Mouse (Mus musculus): Measurements from ENCODE around the gene Smarce1. TPM values are rescaled to one million over a fixed set of nuclear protein-coding genes. Genes with fewer than 3 reads are reported as not detected.

Smarce1 gene
- polyA plus RNA-seq (2015; fragmentation: Nextera tagmentation; extraction: Ambion mirVana): 150 and 165 TPM in 2 replicates

- Histone ChIP-seq H3K27me3 (replicated peaks) (no peaks in the 10 kb centered on the region), H3K4me3 (peak within 1 kb of the TSS; percentile 98), H3K4me2 (peak within 1 kb of the TSS; percentile 76), H3K36me3 (peaks cover 26% of the 10 kb centered on the region), H3K9ac (peak within 1 kb of the TSS; percentile 100), H3K4me1 (peaks cover 32% of the 10 kb centered on the region), H3K9me3 (no peaks in the 10 kb centered on the region), H3K27ac (replicated peaks) (peak within 1 kb of the TSS; percentile 98)
- under 1% methylated on average over 87 of the region's 87 CpGs for WGBS
- peak; percentile 73 for ATAC-seq (ENCODE audit: extremely low read depth, insufficient number of reproducible peaks, low FRiP score, low TSS enrichment)
Observed at GRCm38 (mm10) chr11:99230261-99231048, at the start of gene Smarce1. Smarce1 (minus strand) TSS chr11:99231017.

- no peak for ATAC-seq (ENCODE audit: extremely low read depth, insufficient number of reproducible peaks, low FRiP score, low TSS enrichment)
- WGBS: 73% methylated on average over 5 of the region's 5 CpGs
Observed at GRCm38 (mm10) chr11:99279986-99280385, 49.2 kb upstream of the Smarce1 start.

GRCm38 (mm10) chr11:99276786-99277185 is 46.0 kb upstream of the Smarce1 start:
- H3K4me3 ChIP-seq: no peak overlapping the region
- 48% methylated on average over 7 of the region's 7 CpGs for WGBS

More at GRCm38 (mm10) chr11:99279986-99280385, 49.2 kb upstream of the Smarce1 start:
- H3K4me3 ChIP-seq: no peak overlapping the region
- no peaks in the 10 kb centered on the region for H3K4me1 ChIP-seq
- H3K9me3 ChIP-seq: no peaks in the 10 kb centered on the region
- no peak overlapping the region for H3K4me2 ChIP-seq
- H3K27me3 ChIP-seq (replicated peaks): no peaks in the 10 kb centered on the region
- H3K27ac ChIP-seq (replicated peaks): no peak overlapping the region
- no peaks in the 10 kb centered on the region for H3K36me3 ChIP-seq
- no peak overlapping the region for H3K9ac ChIP-seq

GRCm38 (mm10) chr11:99275624-99276023 is 44.8 kb upstream of the Smarce1 start:
- no peaks in the 10 kb centered on the region for H3K36me3 ChIP-seq
- H3K4me3 ChIP-seq: no peak overlapping the region
- no peaks in the 10 kb centered on the region for H3K9me3 ChIP-seq
- no peaks in the 10 kb centered on the region; the same call in 1 of the 2 replicates for H3K27me3 ChIP-seq (replicated peaks)
- WGBS: 66% methylated on average over 6 of the region's 6 CpGs
- no peak overlapping the region for H3K9ac ChIP-seq
- H3K27ac ChIP-seq (replicated peaks): no peak overlapping the region
- H3K4me2 ChIP-seq: no peak overlapping the region
- ATAC-seq (ENCODE audit: extremely low read depth, insufficient number of reproducible peaks, low FRiP score, low TSS enrichment): no peak
- H3K4me1 ChIP-seq: no peaks in the 10 kb centered on the region

More at GRCm38 (mm10) chr11:99276786-99277185, 46.0 kb upstream of the Smarce1 start:
- H3K9me3 ChIP-seq: no peaks in the 10 kb centered on the region
- no peaks in the 10 kb centered on the region for H3K4me1 ChIP-seq
- H3K27ac ChIP-seq (replicated peaks): no peak overlapping the region
- H3K36me3 ChIP-seq: no peaks in the 10 kb centered on the region
- no peaks in the 10 kb centered on the region for H3K27me3 ChIP-seq (replicated peaks)
- no peak overlapping the region for H3K4me2 ChIP-seq
- no peak for ATAC-seq (ENCODE audit: extremely low read depth, insufficient number of reproducible peaks, low FRiP score, low TSS enrichment)
- no peak overlapping the region for H3K9ac ChIP-seq

- 73% methylated on average over 4 of the region's 4 CpGs for WGBS
- H3K9me3 ChIP-seq: no peaks in the 10 kb centered on the region
- H3K27me3 ChIP-seq (replicated peaks): no peaks in the 10 kb centered on the region; the same call in 1 of the 2 replicates
- no peaks in the 10 kb centered on the region for H3K36me3 ChIP-seq
- no peaks in the 10 kb centered on the region for H3K4me1 ChIP-seq
- ATAC-seq (ENCODE audit: extremely low read depth, insufficient number of reproducible peaks, low FRiP score, low TSS enrichment): no peak
- H3K27ac ChIP-seq (replicated peaks): no peak overlapping the region
- no peak overlapping the region for H3K4me2 ChIP-seq
- no peak overlapping the region for H3K9ac ChIP-seq
- no peak overlapping the region for H3K4me3 ChIP-seq
Observed at GRCm38 (mm10) chr11:99272721-99273120, 41.9 kb upstream of the Smarce1 start.

- H3K36me3 ChIP-seq: no peaks in the 10 kb centered on the region
- no peak overlapping the region for H3K9ac ChIP-seq
- H3K9me3 ChIP-seq: no peaks in the 10 kb centered on the region
- H3K4me3 ChIP-seq: no peak overlapping the region
- no peak overlapping the region for H3K4me2 ChIP-seq
- H3K4me1 ChIP-seq: peaks cover 3% of the 10 kb centered on the region; the same call in 1 of the 2 replicates
- H3K27ac ChIP-seq (replicated peaks): no peak overlapping the region
- no peaks in the 10 kb centered on the region; the same call in 1 of the 2 replicates for H3K27me3 ChIP-seq (replicated peaks)
- no peak for ATAC-seq (ENCODE audit: extremely low read depth, insufficient number of reproducible peaks, low FRiP score, low TSS enrichment)
- WGBS: 66% methylated on average over 7 of the region's 7 CpGs
Observed at GRCm38 (mm10) chr11:99269192-99269591, 38.4 kb upstream of the Smarce1 start.

GRCm38 (mm10) chr11:99265796-99266195 is 35.0 kb upstream of the Smarce1 start:
- ATAC-seq (ENCODE audit: extremely low read depth, insufficient number of reproducible peaks, low FRiP score, low TSS enrichment): no peak
- peaks cover 3% of the 10 kb centered on the region; the same call in 1 of the 2 replicates for H3K4me1 ChIP-seq
- 46% methylated on average over 9 of the region's 9 CpGs for WGBS
- peak overlapping the region; percentile 76 for H3K27ac ChIP-seq (replicated peaks)
- no peaks in the 10 kb centered on the region for H3K36me3 ChIP-seq
- no peak overlapping the region for H3K9ac ChIP-seq
- no peaks in the 10 kb centered on the region for H3K9me3 ChIP-seq
- no peak overlapping the region for H3K4me2 ChIP-seq
- no peak overlapping the region for H3K4me3 ChIP-seq
- H3K27me3 ChIP-seq (replicated peaks): no peaks in the 10 kb centered on the region

- peak overlapping the region; percentile 76 for H3K27ac ChIP-seq (replicated peaks)
- WGBS: 53% methylated on average over 9 of the region's 9 CpGs
- no peak overlapping the region for H3K4me2 ChIP-seq
- no peak overlapping the region for H3K9ac ChIP-seq
- H3K27me3 ChIP-seq (replicated peaks): no peaks in the 10 kb centered on the region
- no peak overlapping the region for H3K4me3 ChIP-seq
- peaks cover 3% of the 10 kb centered on the region; the same call in 1 of the 2 replicates for H3K4me1 ChIP-seq
- no peaks in the 10 kb centered on the region for H3K36me3 ChIP-seq
- no peaks in the 10 kb centered on the region for H3K9me3 ChIP-seq
- ATAC-seq (ENCODE audit: extremely low read depth, insufficient number of reproducible peaks, low FRiP score, low TSS enrichment): no peak
Observed at GRCm38 (mm10) chr11:99265220-99265619, 34.4 kb upstream of the Smarce1 start.

GRCm38 (mm10) chr11:99256213-99256612 is 25.4 kb upstream of the Smarce1 start:
- no peak for ATAC-seq (ENCODE audit: extremely low read depth, insufficient number of reproducible peaks, low FRiP score, low TSS enrichment)
- H3K27ac ChIP-seq (replicated peaks): no peak overlapping the region
- 68% methylated on average over 4 of the region's 4 CpGs for WGBS

GRCm38 (mm10) chr11:99255316-99255715 is 24.5 kb upstream of the Smarce1 start:
- Histone ChIP-seq H3K4me3 (no peak overlapping the region), H3K9me3 (no peaks in the 10 kb centered on the region), H3K4me1 (no peaks in the 10 kb centered on the region; the same call in 1 of the 2 replicates), H3K27ac (replicated peaks) (no peak overlapping the region), H3K4me2 (no peak overlapping the region), H3K9ac (no peak overlapping the region), H3K27me3 (replicated peaks) (no peaks in the 10 kb centered on the region), H3K36me3 (no peaks in the 10 kb centered on the region)
- no peak for ATAC-seq (ENCODE audit: extremely low read depth, insufficient number of reproducible peaks, low FRiP score, low TSS enrichment)
- WGBS: 92% methylated on average over 8 of the region's 8 CpGs

More at GRCm38 (mm10) chr11:99256213-99256612, 25.4 kb upstream of the Smarce1 start:
- H3K4me1 ChIP-seq: no peaks in the 10 kb centered on the region
- no peaks in the 10 kb centered on the region for H3K36me3 ChIP-seq
- H3K4me3 ChIP-seq: no peak overlapping the region
- H3K27me3 ChIP-seq (replicated peaks): no peaks in the 10 kb centered on the region
- H3K9me3 ChIP-seq: no peaks in the 10 kb centered on the region
- no peak overlapping the region for H3K4me2 ChIP-seq
- H3K9ac ChIP-seq: no peak overlapping the region

GRCm38 (mm10) chr11:99253893-99254292 is 23.1 kb upstream of the Smarce1 start:
- H3K27ac ChIP-seq (replicated peaks): no peak overlapping the region
- no peaks in the 10 kb centered on the region for H3K36me3 ChIP-seq
- H3K4me1 ChIP-seq: no peaks in the 10 kb centered on the region; the same call in 1 of the 2 replicates
- H3K27me3 ChIP-seq (replicated peaks): no peaks in the 10 kb centered on the region
- H3K9me3 ChIP-seq: no peaks in the 10 kb centered on the region
- H3K4me3 ChIP-seq: no peak overlapping the region
- ATAC-seq (ENCODE audit: extremely low read depth, insufficient number of reproducible peaks, low FRiP score, low TSS enrichment): no peak
- 49% methylated on average over 2 of the region's 2 CpGs for WGBS
- H3K9ac ChIP-seq: no peak overlapping the region
- no peak overlapping the region for H3K4me2 ChIP-seq
